Mouse (Mus musculus) erythroblast, embryonic 14.5 days (primary cell): ENCODE measurements around the gene Ankub1. TPM values are rescaled to one million over a fixed set of nuclear protein-coding genes. Genes with fewer than 3 reads are reported as not detected.

Experiments
- H3K27me3 ChIP-seq: 2 replicates; pipeline ENCODE4 v1.6.1; 2012; ENCODE audit warnings: inconsistent platforms; ENCODE audit not compliant: control insufficient read depth
- H3K36me3 ChIP-seq: 2 replicates; pipeline ENCODE4 v1.6.1; 2012; ENCODE audit warnings: mild to moderate bottlenecking, inconsistent platforms; ENCODE audit not compliant: control insufficient read depth
- H3K4me1 ChIP-seq: 2 replicates; pipeline ENCODE4 v1.6.1; 2012; ENCODE audit warnings: inconsistent platforms; ENCODE audit not compliant: control insufficient read depth
- H3K4me3 ChIP-seq: replicated peaks from 2 replicates; pipeline ENCODE3; 2012; ENCODE audit warnings: moderate library complexity, mild to moderate bottlenecking, inconsistent platforms
- H3K9me3 ChIP-seq: 2 replicates; pipeline ENCODE4 v1.6.1; 2012; ENCODE audit warnings: low read length, inconsistent platforms, mixed read lengths; ENCODE audit not compliant: control insufficient read depth
- GATA1 ChIP-seq: IDR thresholded peaks from 2 replicates; pipeline ENCODE4 v1.6.1; 2012; ENCODE audit warnings: low read length, inconsistent platforms, mixed read lengths
- TAL1 ChIP-seq: IDR thresholded peaks from 3 replicates; pipeline ENCODE4 v1.6.1; 2012; ENCODE audit warnings: low read length, inconsistent platforms, mixed read lengths
- polyA plus RNA-seq: library from polyadenylated mRNA; stranded (reverse); fragments of >175 nt; gene quantifications from 2 replicates; pipeline ENCODE4 v1.2.3, GENCODE M21; 2012

Gene Ankub1
- polyA plus RNA-seq, result 0.05 TPM in 1 of 2 replicates, not detected in the other

- no peak for TF ChIP-seq TAL1
- no peak for TF ChIP-seq GATA1
- H3K4me3 ChIP-seq, result no peak within 1 kb of the TSS
- H3K36me3 ChIP-seq, result no peaks in the 10 kb centered on the region
- H3K4me1 ChIP-seq, result no peaks in the 10 kb centered on the region
- no peaks in the 10 kb centered on the region for H3K9me3 ChIP-seq
- H3K27me3 ChIP-seq, result no peaks in the 10 kb centered on the region
Measured at GRCm38 (mm10) chr3:57692719-57693118, at the start of gene Ankub1. Gene Ankub1, minus strand, starts transcription at chr3:57692799.

- no peaks in the 10 kb centered on the region for H3K36me3 ChIP-seq
- no peak overlapping the region for H3K4me3 ChIP-seq
- H3K9me3 ChIP-seq, result no peaks in the 10 kb centered on the region
- H3K27me3 ChIP-seq, result no peaks in the 10 kb centered on the region
- H3K4me1 ChIP-seq, result peaks cover 21% of the 10 kb centered on the region
- TF ChIP-seq GATA1, result no peak
- no peak for TF ChIP-seq TAL1
Measured at GRCm38 (mm10) chr3:57739830-57740229, 47.2 kb upstream of the Ankub1 start.

DNA sequence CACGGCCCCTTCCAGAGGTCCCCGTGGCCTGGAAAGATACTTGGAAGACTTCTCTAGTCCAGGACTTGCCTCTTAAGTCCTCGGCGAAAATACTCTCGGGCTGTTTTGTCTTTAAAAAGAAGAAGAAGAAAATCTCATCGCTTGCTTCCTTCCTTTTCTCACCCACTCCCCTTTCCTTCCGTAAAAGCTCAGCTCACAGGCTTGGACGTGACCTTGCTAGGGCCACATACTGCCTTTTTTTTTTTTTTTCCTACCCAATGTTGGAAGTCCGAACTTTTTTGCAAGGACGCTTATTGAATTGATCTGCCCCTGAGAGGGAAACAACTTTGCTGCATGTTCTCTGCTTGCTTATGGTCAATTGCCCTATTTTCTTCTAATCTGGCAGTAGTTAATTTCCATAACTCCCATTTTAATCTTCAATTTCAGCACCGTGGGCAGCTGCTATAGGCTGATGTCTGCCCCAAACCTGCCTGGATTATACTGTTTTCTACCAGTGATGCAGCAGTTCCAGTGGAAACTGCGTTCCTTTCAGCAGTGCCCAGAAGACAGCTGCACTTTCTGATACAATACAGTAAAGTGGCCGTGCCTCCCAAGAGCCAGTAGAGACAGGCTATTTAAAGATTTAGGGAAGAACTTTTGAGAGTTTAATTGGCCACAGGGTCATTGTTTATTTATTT, 44.0 kb upstream of the Ankub1 start:
- H3K9me3 ChIP-seq, result no peaks in the 10 kb centered on the region
- no peaks in the 10 kb centered on the region for H3K27me3 ChIP-seq
- H3K4me3 ChIP-seq, result peak overlapping the region; percentile 91
- H3K36me3 ChIP-seq, result no peaks in the 10 kb centered on the region
- peaks cover 21% of the 10 kb centered on the region for H3K4me1 ChIP-seq
- no peak for TF ChIP-seq TAL1
- no peak for TF ChIP-seq GATA1

DNA sequence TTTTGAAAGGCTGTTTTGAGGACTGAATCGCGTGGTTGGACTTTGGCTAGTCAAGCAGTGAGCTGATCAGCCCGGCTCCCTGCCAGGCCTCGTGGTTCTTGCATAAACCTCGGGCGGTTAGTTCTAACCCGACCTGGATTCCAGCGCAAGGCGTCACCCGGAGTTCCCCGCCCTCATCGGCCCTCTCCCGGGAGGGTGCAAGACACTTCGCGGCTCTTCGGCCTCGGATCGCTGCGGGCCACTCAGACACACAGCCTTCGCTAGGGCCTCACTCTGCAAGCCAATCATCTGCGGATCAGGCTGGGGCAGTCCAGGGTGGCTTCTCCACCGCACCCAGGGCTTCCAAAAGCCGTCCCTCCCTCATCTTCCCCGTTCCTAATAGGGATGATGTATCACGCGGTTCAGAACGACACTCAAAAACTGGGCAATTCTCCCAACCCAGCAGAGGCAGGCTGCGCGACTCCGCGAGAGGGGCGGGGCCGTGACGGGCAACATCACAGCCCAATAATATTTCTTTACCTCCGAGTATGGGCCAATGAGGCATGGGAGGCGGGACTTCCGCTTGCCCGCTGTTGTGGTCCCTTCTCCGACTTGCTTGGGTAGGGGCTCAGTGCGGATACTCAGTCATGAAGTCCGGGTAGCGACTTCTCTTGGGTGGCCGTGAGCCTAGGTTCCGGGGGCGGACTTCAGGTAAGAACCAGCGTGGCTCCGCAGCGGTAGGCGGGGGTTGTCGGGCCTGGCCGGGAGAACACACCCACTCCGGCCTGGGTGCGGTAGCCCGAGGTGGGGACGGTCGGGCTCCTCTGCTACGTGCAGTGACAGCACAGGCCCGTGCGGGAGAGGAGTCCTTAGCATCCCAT, 43.1 kb upstream of the Ankub1 start, which contains the start of gene Rnf13:
Rnf13 (plus strand) TSS at position 552 of the 860 bp plus-strand sequence.
- Histone ChIP-seq H3K4me3 (peak within 1 kb of the TSS; percentile 91), H3K4me1 (peaks cover 21% of the 10 kb centered on the region), H3K9me3 (no peaks in the 10 kb centered on the region), H3K27me3 (no peaks in the 10 kb centered on the region), H3K36me3 (no peaks in the 10 kb centered on the region)
- TF ChIP-seq TAL1 (no peak), GATA1 (no peak)

GRCm38 (mm10) chr3:57732206-57732915, 39.8 kb upstream of the Ankub1 start:
- Histone ChIP-seq H3K9me3 (no peaks in the 10 kb centered on the region), H3K4me3 (no peak overlapping the region), H3K36me3 (no peaks in the 10 kb centered on the region), H3K27me3 (no peaks in the 10 kb centered on the region), H3K4me1 (peaks cover 18% of the 10 kb centered on the region)
- TF ChIP-seq TAL1, result no peak
- no peak for TF ChIP-seq GATA1

DNA sequence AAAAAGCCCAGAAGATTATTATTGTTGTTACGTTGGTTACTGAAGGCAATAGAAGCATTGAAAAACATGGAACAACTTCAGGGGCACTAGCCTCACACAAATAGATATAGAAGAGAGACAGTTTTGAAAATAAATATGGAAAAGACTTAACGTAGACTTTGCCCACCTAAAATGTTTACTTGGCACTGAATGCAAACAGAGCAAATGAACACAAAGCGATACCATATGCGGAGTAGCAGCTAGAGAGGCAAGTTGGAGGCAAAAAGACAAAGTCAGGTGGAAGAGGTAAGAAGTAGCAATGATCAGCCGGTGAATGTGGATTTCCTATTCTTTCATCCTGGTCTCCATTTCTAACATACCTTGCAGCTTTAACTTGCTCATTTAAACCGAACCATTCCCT, 21.6 kb upstream of the Ankub1 start:
- Histone ChIP-seq H3K4me1 (no peaks in the 10 kb centered on the region), H3K36me3 (no peaks in the 10 kb centered on the region), H3K4me3 (no peak overlapping the region), H3K27me3 (no peaks in the 10 kb centered on the region), H3K9me3 (no peaks in the 10 kb centered on the region)
- TF ChIP-seq TAL1 (no peak), GATA1 (no peak)

- Histone ChIP-seq H3K36me3 (no peaks in the 10 kb centered on the region), H3K27me3 (no peaks in the 10 kb centered on the region), H3K4me3 (no peak overlapping the region), H3K4me1 (no peaks in the 10 kb centered on the region), H3K9me3 (no peaks in the 10 kb centered on the region)
- TF ChIP-seq TAL1 (no peak), GATA1 (no peak)
Measured at GRCm38 (mm10) chr3:57696779-57697178, 4.2 kb upstream of the Ankub1 start.

- no peaks in the 10 kb centered on the region for H3K4me1 ChIP-seq
- no peaks in the 10 kb centered on the region for H3K36me3 ChIP-seq
- H3K4me3 ChIP-seq, result no peak overlapping the region
- TF ChIP-seq TAL1 (no peak), GATA1 (no peak)
- H3K27me3 ChIP-seq, result no peaks in the 10 kb centered on the region
- no peaks in the 10 kb centered on the region for H3K9me3 ChIP-seq
Measured at GRCm38 (mm10) chr3:57696249-57696648, 3.6 kb upstream of the Ankub1 start.

- no peaks in the 10 kb centered on the region for H3K9me3 ChIP-seq
- H3K27me3 ChIP-seq, result no peaks in the 10 kb centered on the region
- H3K36me3 ChIP-seq, result no peaks in the 10 kb centered on the region
- no peak for TF ChIP-seq GATA1
- no peak for TF ChIP-seq TAL1
- H3K4me1 ChIP-seq, result no peaks in the 10 kb centered on the region
- H3K4me3 ChIP-seq, result no peak overlapping the region
Measured at GRCm38 (mm10) chr3:57691772-57692171, 827 bp downstream of the Ankub1 start.
